Mouse (Mus musculus): ENCODE measurements around the gene Maco1. TPM values are rescaled to one million over a fixed set of nuclear protein-coding genes. Genes with fewer than 3 reads are reported as not detected.

Maco1 gene
- total and polyA plus RNA-seq, 2 experiments from 2014 or later = 21.8 to 32.1 TPM

GRCm38 (mm10) chr4:134869815-134870375 is 16.8 kb upstream of the Maco1 start:
- Histone ChIP-seq H3K9ac (replicated peaks; ENCODE audit: low read depth, low read length) (peak overlapping the region; percentile 16; the same call in 1 of the 2 replicates), H3K27ac (ENCODE audit: low read depth) (no peak overlapping the region), H3K4me2 (ENCODE audit: low read depth, low read length) (peak overlapping the region; percentile 44), H3K27me3 (ENCODE audit: control insufficient read depth, insufficient read depth, low read length) (peaks cover 8% of the 10 kb centered on the region), H3K36me3 (replicated peaks; ENCODE audit: control insufficient read depth, insufficient read depth, low read length) (no peaks in the 10 kb centered on the region), H3K4me1 (ENCODE audit: control insufficient read depth, insufficient read depth) (peaks cover 9% of the 10 kb centered on the region; the same call in 1 of the 2 replicates), H3K4me3 (ENCODE audit: low read depth, low read length) (peak overlapping the region; percentile 18), H3K9me3 (replicated peaks; ENCODE audit: control insufficient read depth, low read length) (no peaks in the 10 kb centered on the region)
- DNase-seq (ENCODE audit: low spot score) (no peak), ATAC-seq (ENCODE audit: insufficient read depth, low read depth) (no peak)
- TF ChIP-seq CTCF (IDR thresholded peaks at IDR 0.05; ENCODE audit: low read depth) (no peak), EP300 (IDR thresholded peaks at IDR 0.05; ENCODE audit: low read depth) (no peak)
- WGBS = 52% methylated on average over 7 of the region's 7 CpGs

- DNase-seq (ENCODE audit: low spot score) = no peak
- Histone ChIP-seq H3K36me3 (replicated peaks; ENCODE audit: control insufficient read depth, insufficient read depth, low read length) (no peaks in the 10 kb centered on the region), H3K27ac (ENCODE audit: low read depth) (no peak overlapping the region), H3K27me3 (ENCODE audit: control insufficient read depth, insufficient read depth, low read length) (peaks cover 8% of the 10 kb centered on the region), H3K9ac (replicated peaks; ENCODE audit: low read depth, low read length) (peak overlapping the region; percentile 16; the same call in 1 of the 2 replicates), H3K4me3 (ENCODE audit: low read depth, low read length) (peak overlapping the region; percentile 18), H3K4me1 (ENCODE audit: control insufficient read depth, insufficient read depth) (peaks cover 9% of the 10 kb centered on the region; the same call in 1 of the 2 replicates), H3K9me3 (replicated peaks; ENCODE audit: control insufficient read depth, low read length) (no peaks in the 10 kb centered on the region), H3K4me2 (ENCODE audit: low read depth, low read length) (peak overlapping the region; percentile 44)
- 5% methylated on average over 16 of the region's 16 CpGs for WGBS
- ATAC-seq (ENCODE audit: insufficient read depth, low read depth) = no peak
- TF ChIP-seq EP300 (IDR thresholded peaks at IDR 0.05; ENCODE audit: low read depth) = no peak
- no peak for TF ChIP-seq CTCF (IDR thresholded peaks at IDR 0.05; ENCODE audit: low read depth)
Observed at GRCm38 (mm10) chr4:134869068-134869730, 16.1 kb upstream of the Maco1 start.

- Histone ChIP-seq H3K4me2 (ENCODE audit: low read depth, low read length) (no peak overlapping the region), H3K4me3 (ENCODE audit: low read depth, low read length) (no peak overlapping the region), H3K4me1 (ENCODE audit: control insufficient read depth, insufficient read depth) (peaks cover 9% of the 10 kb centered on the region; the same call in 1 of the 2 replicates), H3K9me3 (replicated peaks; ENCODE audit: control insufficient read depth, low read length) (no peaks in the 10 kb centered on the region), H3K27ac (ENCODE audit: low read depth) (no peak overlapping the region), H3K9ac (replicated peaks; ENCODE audit: low read depth, low read length) (no peak overlapping the region), H3K36me3 (replicated peaks; ENCODE audit: control insufficient read depth, insufficient read depth, low read length) (no peaks in the 10 kb centered on the region), H3K27me3 (ENCODE audit: control insufficient read depth, insufficient read depth, low read length) (peaks cover 8% of the 10 kb centered on the region)
- WGBS = 26% methylated on average over 9 of the region's 9 CpGs
- TF ChIP-seq EP300 (IDR thresholded peaks at IDR 0.05; ENCODE audit: low read depth) = no peak
- no peak for TF ChIP-seq CTCF (IDR thresholded peaks at IDR 0.05; ENCODE audit: low read depth)
- ATAC-seq (ENCODE audit: insufficient read depth, low read depth) = no peak
- no peak for DNase-seq (ENCODE audit: low spot score)
Observed at GRCm38 (mm10) chr4:134868490-134868889, 15.3 kb upstream of the Maco1 start.

- Histone ChIP-seq H3K9me3 (replicated peaks; ENCODE audit: control insufficient read depth, low read length) (no peaks in the 10 kb centered on the region), H3K9ac (replicated peaks; ENCODE audit: low read depth, low read length) (no peak overlapping the region), H3K27me3 (ENCODE audit: control insufficient read depth, insufficient read depth, low read length) (peaks cover 8% of the 10 kb centered on the region), H3K4me2 (ENCODE audit: low read depth, low read length) (no peak overlapping the region), H3K4me3 (ENCODE audit: low read depth, low read length) (no peak overlapping the region), H3K4me1 (ENCODE audit: control insufficient read depth, insufficient read depth) (peaks cover 9% of the 10 kb centered on the region; the same call in 1 of the 2 replicates), H3K27ac (ENCODE audit: low read depth) (no peak overlapping the region), H3K36me3 (replicated peaks; ENCODE audit: control insufficient read depth, insufficient read depth, low read length) (no peaks in the 10 kb centered on the region)
- no peak for TF ChIP-seq EP300 (IDR thresholded peaks at IDR 0.05; ENCODE audit: low read depth)
- ATAC-seq (ENCODE audit: insufficient read depth, low read depth) (no peak), DNase-seq (ENCODE audit: low spot score) (no peak)
- WGBS = 91% methylated on average over 10 of the region's 10 CpGs
Observed at GRCm38 (mm10) chr4:134868065-134868464, 14.9 kb upstream of the Maco1 start.

GRCm38 (mm10) chr4:134867661-134868060 is 14.5 kb upstream of the Maco1 start:
- Histone ChIP-seq H3K27ac (ENCODE audit: low read depth) (no peak overlapping the region), H3K36me3 (replicated peaks; ENCODE audit: control insufficient read depth, insufficient read depth, low read length) (no peaks in the 10 kb centered on the region), H3K9me3 (replicated peaks; ENCODE audit: control insufficient read depth, low read length) (no peaks in the 10 kb centered on the region), H3K4me3 (ENCODE audit: low read depth, low read length) (no peak overlapping the region), H3K27me3 (ENCODE audit: control insufficient read depth, insufficient read depth, low read length) (peaks cover 8% of the 10 kb centered on the region), H3K4me1 (ENCODE audit: control insufficient read depth, insufficient read depth) (peaks cover 9% of the 10 kb centered on the region; the same call in 1 of the 2 replicates), H3K9ac (replicated peaks; ENCODE audit: low read depth, low read length) (no peak overlapping the region), H3K4me2 (ENCODE audit: low read depth, low read length) (no peak overlapping the region)
- 85% methylated on average over 8 of the region's 8 CpGs for WGBS
- DNase-seq (ENCODE audit: low spot score) (no peak), ATAC-seq (ENCODE audit: insufficient read depth, low read depth) (no peak)
- TF ChIP-seq EP300 (IDR thresholded peaks at IDR 0.05; ENCODE audit: low read depth) (no peak), CTCF (IDR thresholded peaks at IDR 0.05; ENCODE audit: low read depth) (no peak)

Data from heart, postnatal 0 days (tissue).